Mouse (Mus musculus) left cerebral cortex, adult 2 months (tissue): ENCODE results near the gene Hist1h2an. TPM values are rescaled to one million over a fixed set of nuclear protein-coding genes. Genes with fewer than 3 reads are reported as not detected.
"Not testable (repeated sequence)": the region's sequence is repeated elsewhere in the genome, so short reads cannot be mapped to it uniquely, and the experiment has no call there.

Source experiments
- DNase-seq, 2 experiments: peaks; one replicate each; pipeline ENCODE4 v3.0.0; 2021 to 2022; ENCODE audit warnings: low spot score in 2 of 2, mixed read lengths in 1 of 2; ENCODE audit errors: extremely low spot score in 1 of 2
- H3K27ac ChIP-seq: fragments of 200-600 bp; 2 replicates; pipeline ENCODE4 v1.8.1; 2022
- H3K4me3 ChIP-seq: fragments of 200-600 bp; 2 replicates; pipeline ENCODE4 v1.8.1; 2022
- CTCF ChIP-seq: fragments of 200-600 bp; IDR thresholded peaks from 2 replicates; pipeline ENCODE4 v1.8.1; 2022; ENCODE audit warnings: antibody characterized with exemption, mild to moderate bottlenecking, moderate library complexity
- intact Hi-C: fragments of 180-260 bp; cut with DNase I; formaldehyde crosslinking; loops from one replicate; pipeline ENCODE4 v1.15.1; 2025
- long read RNA-seq, 2 experiments: library from polyadenylated mRNA; stranded (forward); transcript quantifications; one replicate each; pipeline ENCODE4 v2.0.0; 2021; ENCODE audit warnings: borderline mapping rate in 2 of 2
- total RNA-seq, 2 experiments: library from RNA; stranded (reverse); gene quantifications; 2 replicates each; pipeline ENCODE4 v1.2.3; 2021

Hist1h2an gene
- total RNA-seq, result 1 to 10 TPM in 1 of 2 experiments, not detected in 1; 2.7 TPM
- long read RNA-seq, experiment 1, result 0 reads
- long read RNA-seq, experiment 2, result 0 reads

GRCm38 (mm10) chr13:21786899-21787629, at the start of gene Hist1h2an, which contains the start of gene Hist1h2bp:
TSS of gene Hist1h2an (minus strand) at chr13:21787218.
TSS of gene Hist1h2bp (plus strand) at chr13:21787461.
- Histone ChIP-seq H3K4me3 (peak within 1 kb of the TSS; percentile 52), H3K27ac (peak within 1 kb of the TSS; percentile 64; the same call in 1 of the 2 replicates)
- intact Hi-C loops, result loop anchor here (2.0 to 10.0 kb wide), 4 partner anchors 70 to 1908 kb away; partner anchors contain the start of genes Hist1h1e, Hist1h1t, Hist1h2ai and Hist1h2be
- DNase-seq, result peak; percentile 78 to 88

- H3K4me3 ChIP-seq, intact Hi-C loops, DNase-seq, H3K27ac ChIP-seq: not testable (repeated sequence)
These were observed 46.4 kb upstream of the Hist1h2an start, which contains the start of the genes Hist1h2ap and Hist1h2br for GRCm38 (mm10) chr13:21833461-21833860. TSS of gene Hist1h2ap (minus strand) at chr13:21833507. TSS of gene Hist1h2br (plus strand) at chr13:21833743.

- H3K27ac ChIP-seq, H3K4me3 ChIP-seq, intact Hi-C loops: not testable (repeated sequence)
- DNase-seq, result peak; percentile 22 to 26
These were observed 44.7 kb upstream of the Hist1h2an start, which contains the start of gene Hist1h4n for GRCm38 (mm10) chr13:21831418-21832394. TSS of gene Hist1h4n (minus strand) at chr13:21832196.

DNA sequence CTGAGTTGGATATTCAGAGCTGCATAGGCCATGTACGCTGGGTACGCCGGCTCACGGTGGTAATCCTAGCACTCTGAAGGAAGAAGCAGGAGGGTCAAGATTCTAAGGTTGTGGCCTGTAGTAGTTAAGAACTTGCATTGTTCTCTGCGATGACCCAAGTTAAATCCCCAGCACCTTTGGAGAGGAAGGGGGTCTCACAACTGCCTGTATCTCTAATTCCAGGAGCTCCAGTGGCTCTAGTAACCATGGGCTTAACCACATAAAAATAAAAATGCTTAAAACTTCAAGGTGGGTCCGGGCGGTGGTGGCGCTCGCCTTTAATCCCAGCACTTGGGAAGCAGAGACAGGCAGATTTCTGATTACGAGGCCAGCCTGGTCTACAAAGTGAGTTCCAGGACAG, 43.3 kb upstream of the Hist1h2an start:
- Histone ChIP-seq H3K27ac (no peak overlapping the region), H3K4me3 (no peak overlapping the region)
- no peak for TF ChIP-seq CTCF
- intact Hi-C loops, result no loop called here
- DNase-seq, result no peak

- H3K4me3 ChIP-seq, result no peak overlapping the region
- no peak overlapping the region for H3K27ac ChIP-seq
- intact Hi-C loops, result loop anchor here (10.0 kb wide), 3 partner anchors 206 to 1856 kb away; partner anchors contain the start of genes Hist1h2ac, Hist1h2af, Hist1h2ah and Hist1h2bc
- no peak for DNase-seq
- no peak for TF ChIP-seq CTCF
These were observed 41.5 kb upstream of the Hist1h2an start for GRCm38 (mm10) chr13:21828511-21828910.

DNA sequence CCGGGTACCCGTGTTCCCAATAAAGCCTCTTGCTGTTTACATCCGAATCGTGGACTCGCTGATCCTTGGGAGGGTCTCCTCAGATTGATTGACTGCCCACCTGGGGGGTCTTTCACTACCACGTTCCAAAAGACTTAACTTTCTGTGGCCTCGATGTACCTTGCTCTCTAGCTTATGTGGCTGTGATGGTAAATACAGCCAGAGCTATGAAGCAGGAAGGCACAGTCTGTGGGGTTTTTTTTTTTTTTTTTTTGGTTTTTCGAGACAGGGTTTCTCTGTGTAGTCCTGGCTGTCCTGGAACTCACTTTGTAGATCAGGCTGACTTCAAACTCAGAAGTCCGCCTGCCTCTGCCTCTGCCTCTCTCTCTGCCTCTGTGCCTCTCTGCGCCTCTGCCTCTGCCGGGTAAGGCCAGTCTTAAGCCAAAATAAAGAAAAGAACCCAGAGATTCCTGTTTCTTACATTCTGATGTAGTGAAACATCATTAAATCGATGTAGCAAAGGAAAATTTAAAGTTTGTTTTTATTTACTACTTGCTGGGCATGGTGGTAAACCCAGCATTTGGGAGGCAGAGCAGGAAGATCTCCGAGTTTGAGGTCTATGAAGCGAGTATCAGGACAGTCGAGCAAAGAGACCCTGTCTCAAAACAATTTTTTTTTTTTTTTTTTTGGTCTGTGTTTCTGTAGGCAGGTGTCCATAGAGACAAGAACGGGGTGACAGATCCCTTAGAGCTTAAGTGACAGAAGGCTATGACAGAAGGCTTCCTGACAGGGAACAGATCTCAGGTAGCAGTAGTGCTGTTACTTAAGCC, 33.3 kb upstream of the Hist1h2an start:
- intact Hi-C loops, result loop anchor here (10.0 kb wide), 3 partner anchors 215 to 1865 kb away; partner anchors contain the start of genes Hist1h2ac, Hist1h2af, Hist1h2ah and Hist1h2bc
- not testable (repeated sequence) for H3K4me3 ChIP-seq, H3K27ac ChIP-seq, DNase-seq

DNA sequence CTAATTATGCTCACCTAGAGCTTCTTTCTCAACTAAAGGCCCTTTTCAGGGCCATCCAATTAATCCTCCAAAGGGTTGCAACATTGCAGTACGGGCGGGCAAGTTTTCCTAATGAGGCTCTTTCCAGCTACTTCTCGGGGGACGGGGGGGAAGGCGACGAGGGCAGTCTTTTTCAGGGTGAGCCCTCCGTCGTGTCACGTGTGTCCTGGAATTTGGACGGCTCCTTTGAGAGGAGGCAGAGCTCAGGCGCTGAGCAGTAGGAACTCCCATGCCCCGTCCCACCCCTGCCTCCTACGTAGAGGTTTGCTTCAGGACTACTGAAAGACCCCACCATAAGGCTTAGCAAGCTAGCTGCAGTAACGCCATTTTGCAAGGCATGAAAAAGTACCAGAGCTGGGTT, 25.1 kb upstream of the Hist1h2an start:
- DNase-seq, H3K4me3 ChIP-seq, intact Hi-C loops, H3K27ac ChIP-seq: not testable (repeated sequence)

DNA sequence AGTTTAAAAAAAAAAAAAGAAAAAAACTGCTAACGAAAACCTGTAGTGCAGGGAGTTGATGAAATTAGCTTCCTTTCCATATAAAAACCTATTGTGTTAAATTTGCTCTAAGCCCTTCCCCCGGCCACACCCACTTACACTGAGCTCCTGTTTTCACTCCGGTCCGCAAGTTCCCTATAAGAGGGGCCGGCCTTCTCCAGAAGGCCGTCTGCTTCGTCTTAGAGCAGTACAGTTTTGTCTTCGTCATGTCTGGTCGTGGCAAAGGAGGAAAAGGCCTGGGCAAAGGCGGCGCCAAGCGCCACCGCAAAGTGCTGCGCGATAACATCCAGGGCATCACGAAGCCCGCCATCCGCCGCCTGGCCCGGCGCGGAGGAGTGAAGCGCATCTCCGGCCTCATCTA, 24.5 kb upstream of the Hist1h2an start, which contains the start of gene Hist1h4m:
Gene Hist1h4m (plus strand): TSS at position 208 of the 400 bp plus-strand sequence.
- intact Hi-C loops, H3K27ac ChIP-seq, H3K4me3 ChIP-seq: not testable (repeated sequence)
- peak; percentile 40 to 49 for DNase-seq

DNA sequence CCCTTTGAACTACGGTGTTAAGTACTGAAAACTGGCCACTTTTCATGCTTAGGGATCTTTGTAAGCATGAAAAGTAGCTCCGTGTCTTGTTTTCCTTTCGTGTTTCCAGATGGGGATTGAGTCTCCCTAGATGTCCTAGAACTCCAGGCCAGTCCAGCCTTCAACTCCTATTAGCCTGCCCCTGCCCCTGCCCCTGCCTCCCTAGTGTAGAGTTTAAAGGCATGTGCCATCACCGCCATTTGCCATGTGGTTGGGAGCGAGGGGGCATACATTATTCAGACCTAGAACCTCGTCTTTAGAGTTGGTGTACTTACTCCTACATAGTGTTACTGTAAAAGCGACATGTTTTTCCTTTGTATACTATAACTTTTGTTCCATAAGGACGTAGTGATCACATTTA, 24.1 kb upstream of the Hist1h2an start:
- intact Hi-C loops, H3K27ac ChIP-seq, H3K4me3 ChIP-seq, DNase-seq: not testable (repeated sequence)

DNA sequence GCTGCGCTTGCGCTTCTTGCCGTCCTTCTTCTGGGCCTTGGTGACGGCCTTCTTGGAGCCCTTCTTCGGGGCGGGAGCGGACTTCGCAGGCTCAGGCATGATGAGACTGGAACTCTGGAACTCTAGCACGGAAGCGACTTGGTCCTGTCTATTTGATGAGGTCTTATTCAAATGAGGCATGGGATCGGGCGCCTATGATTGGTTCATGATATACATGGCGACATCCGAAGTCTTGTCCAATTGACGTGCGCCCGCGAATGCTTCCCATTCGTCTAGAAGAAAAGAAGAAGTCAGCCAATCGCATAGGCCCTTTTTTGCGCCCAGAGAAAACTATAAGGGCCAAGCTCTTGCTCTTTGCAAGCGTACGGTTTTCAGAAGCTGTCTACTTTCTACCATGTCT, 23.1 kb upstream of the Hist1h2an start, which contains the start of the genes Hist1h2bq and Hist1h2ao:
Gene Hist1h2bq (minus strand): TSS at position 125 of the 400 bp plus-strand sequence.
Gene Hist1h2ao (plus strand): TSS at position 393 of the 400 bp plus-strand sequence.
- DNase-seq, H3K27ac ChIP-seq, H3K4me3 ChIP-seq, intact Hi-C loops: not testable (repeated sequence)

- H3K4me3 ChIP-seq, H3K27ac ChIP-seq, DNase-seq, intact Hi-C loops: not testable (repeated sequence)
These were observed 16.0 kb upstream of the Hist1h2an start for GRCm38 (mm10) chr13:21803058-21803457.

GRCm38 (mm10) chr13:21797163-21797562, 10.1 kb upstream of the Hist1h2an start:
- not testable (repeated sequence) for DNase-seq, H3K4me3 ChIP-seq, H3K27ac ChIP-seq
- intact Hi-C loops, result loop anchor here (10.0 kb wide), 1 partner anchor 48 kb away; no protein-coding TSS in a partner anchor
